Mouse (Mus musculus): ENCODE measurements around the gene Wdr20.

DNA sequence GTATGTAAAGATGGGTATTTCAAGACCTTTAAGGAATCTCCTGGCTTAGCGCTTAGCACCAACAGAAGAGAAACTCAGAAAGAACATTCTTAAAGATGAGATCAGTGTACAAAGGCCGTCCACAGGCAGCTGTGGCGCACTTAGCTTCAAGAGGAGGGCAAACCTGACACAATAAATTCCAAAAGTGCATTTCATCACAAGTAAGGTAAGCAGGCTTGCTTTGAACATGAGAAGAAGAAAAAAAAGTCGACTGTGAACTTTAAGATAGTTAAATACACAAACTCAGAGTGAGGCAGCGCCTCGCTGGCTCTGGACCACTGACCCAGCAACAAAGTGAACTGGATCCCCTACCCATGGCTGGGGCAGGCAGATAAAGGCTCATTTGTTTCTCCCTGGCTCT is 99.0 kb downstream of the Wdr20 start:
- TF ChIP-seq CTCF (IDR thresholded peaks at IDR 0.05; ENCODE audit: low read depth, low read length) (no peak), GATA1 (IDR thresholded peaks at IDR 0.05; ENCODE audit: borderline replicate concordance, low read length) (no peak), TAL1 (conservative IDR thresholded peaks at IDR 0.05; ENCODE audit: low read depth, low read length) (no peak), POLR2AphosphoS5 (IDR thresholded peaks at IDR 0.05; ENCODE audit: insufficient replicate concordance, low read depth, low read length) (no peak)
